Mouse (Mus musculus) MEL (cell line): ENCODE results near the gene Tex2.
"Not testable (repeated sequence)": the region's sequence is repeated elsewhere in the genome, so short reads cannot be mapped to it uniquely, and the experiment has no call there.

Experiments
- CTCF ChIP-seq, 3 experiments: IDR thresholded peaks in 2 of 3; conservative IDR thresholded peaks in 1 of 3; 2 replicates each; pipeline ENCODE4 v1.5.1; 2011 to 2012; ENCODE audit warnings: low read length in 3 of 3, low read depth in 2 of 3, mild to moderate bottlenecking in 2 of 3, improper control_type of control experiment in 1 of 3, inconsistent platforms in 1 of 3, mixed read lengths in 1 of 3, moderate library complexity in 1 of 3; ENCODE audit not compliant: control insufficient read depth in 1 of 3, insufficient read depth in 1 of 3, poor library complexity in 1 of 3, severe bottlenecking in 1 of 3
- EP300 ChIP-seq, 2 experiments: IDR thresholded peaks; 2 replicates each; pipeline ENCODE4 v1.6.1; 2011; ENCODE audit warnings: improper control_type of control experiment in 2 of 2, low read length in 2 of 2, low read depth in 1 of 2, mild to moderate bottlenecking in 1 of 2
- GATA1 ChIP-seq: IDR thresholded peaks from 2 replicates; pipeline ENCODE4 v1.6.1; 2011; ENCODE audit warnings: low read depth, low read length, improper control_type of control experiment
- KAT2A ChIP-seq: conservative IDR thresholded peaks from 2 replicates; pipeline ENCODE4 v1.6.1; 2012; ENCODE audit warnings: low read depth, low read length, improper control_type of control experiment, inconsistent platforms
- MAFK ChIP-seq: IDR thresholded peaks from 2 replicates; pipeline ENCODE4 v1.6.1; 2011; ENCODE audit warnings: low read depth, mild to moderate bottlenecking, low read length, improper control_type of control experiment, borderline replicate concordance
- NRF1 ChIP-seq: IDR thresholded peaks from 2 replicates; pipeline ENCODE4 v1.6.1; 2014; ENCODE audit warnings: low read depth, mild to moderate bottlenecking, inconsistent platforms, low read length, improper control_type of control experiment, moderate library complexity; ENCODE audit not compliant: poor library complexity, insufficient read depth, severe bottlenecking
- POLR2A ChIP-seq, 2 experiments: IDR thresholded peaks; 2 replicates each; pipeline ENCODE4 v1.6.1; 2011 to 2012; ENCODE audit warnings: low read length in 2 of 2, mild to moderate bottlenecking in 2 of 2, control low read depth in 1 of 2, improper control_type of control experiment in 1 of 2, low read depth in 1 of 2, moderate library complexity in 1 of 2; ENCODE audit not compliant: control insufficient read depth in 1 of 2, insufficient read depth in 1 of 2, poor library complexity in 1 of 2

DNA sequence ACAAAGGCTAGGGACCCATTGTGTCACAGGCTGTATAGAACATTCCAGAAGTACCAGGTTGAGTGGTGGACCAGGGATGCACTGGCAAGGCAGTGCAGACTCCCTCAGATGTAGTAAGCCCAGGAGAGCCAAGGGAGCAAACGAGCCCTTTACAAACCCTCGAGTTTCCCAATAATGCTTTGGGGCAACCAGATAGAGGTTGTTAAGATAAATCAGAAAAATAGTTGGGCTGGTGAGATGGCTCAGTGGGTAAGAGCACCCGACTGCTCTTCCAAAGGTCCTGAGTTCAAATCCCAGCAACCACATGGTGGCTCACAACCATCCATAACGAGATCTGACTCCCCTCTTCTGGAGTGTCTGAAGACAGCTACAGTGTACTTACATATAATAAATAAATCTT, 5.5 kb upstream of the Tex2 start:
- not testable (repeated sequence) for TF ChIP-seq CTCF (IDR thresholded peaks at IDR 0.05 in 2 of 3, conservative IDR thresholded peaks at IDR 0.05 in 1 of 3; ENCODE audit: control insufficient read depth in 1 of 3, insufficient read depth in 1 of 3, low read depth in 2 of 3, low read length in 3 of 3, poor library complexity in 1 of 3, severe bottlenecking in 1 of 3); EP300 (IDR thresholded peaks at IDR 0.05; ENCODE audit: low read depth in 1 of 2, low read length in 2 of 2); NRF1; KAT2A; GATA1; POLR2A (IDR thresholded peaks at IDR 0.05; ENCODE audit: control insufficient read depth in 1 of 2, insufficient read depth in 1 of 2, low read depth in 1 of 2, low read length in 2 of 2, poor library complexity in 1 of 2); MAFK
